Mouse (Mus musculus) spleen, adult 10 weeks (tissue): Measurements from ENCODE around the gene Ppfia1. TPM values are rescaled to one million over a fixed set of nuclear protein-coding genes. Genes with fewer than 3 reads are reported as not detected.

Source experiments
- polyA plus RNA-seq: library from polyadenylated mRNA; stranded (reverse); fragments of 350-450 nt; fragmentation: Illumina TruSeq; extraction: RNeasy Lipid Tissue Mini Kit (QIAGEN cat#74804); gene quantifications from one replicate; pipeline ENCODE4 v1.2.3, GENCODE M21; 2015; ENCODE audit warnings: low replicate concordance; ENCODE audit not compliant: insufficient read depth

The Ppfia1 gene
- polyA plus RNA-seq: 60.1 TPM

DNA sequence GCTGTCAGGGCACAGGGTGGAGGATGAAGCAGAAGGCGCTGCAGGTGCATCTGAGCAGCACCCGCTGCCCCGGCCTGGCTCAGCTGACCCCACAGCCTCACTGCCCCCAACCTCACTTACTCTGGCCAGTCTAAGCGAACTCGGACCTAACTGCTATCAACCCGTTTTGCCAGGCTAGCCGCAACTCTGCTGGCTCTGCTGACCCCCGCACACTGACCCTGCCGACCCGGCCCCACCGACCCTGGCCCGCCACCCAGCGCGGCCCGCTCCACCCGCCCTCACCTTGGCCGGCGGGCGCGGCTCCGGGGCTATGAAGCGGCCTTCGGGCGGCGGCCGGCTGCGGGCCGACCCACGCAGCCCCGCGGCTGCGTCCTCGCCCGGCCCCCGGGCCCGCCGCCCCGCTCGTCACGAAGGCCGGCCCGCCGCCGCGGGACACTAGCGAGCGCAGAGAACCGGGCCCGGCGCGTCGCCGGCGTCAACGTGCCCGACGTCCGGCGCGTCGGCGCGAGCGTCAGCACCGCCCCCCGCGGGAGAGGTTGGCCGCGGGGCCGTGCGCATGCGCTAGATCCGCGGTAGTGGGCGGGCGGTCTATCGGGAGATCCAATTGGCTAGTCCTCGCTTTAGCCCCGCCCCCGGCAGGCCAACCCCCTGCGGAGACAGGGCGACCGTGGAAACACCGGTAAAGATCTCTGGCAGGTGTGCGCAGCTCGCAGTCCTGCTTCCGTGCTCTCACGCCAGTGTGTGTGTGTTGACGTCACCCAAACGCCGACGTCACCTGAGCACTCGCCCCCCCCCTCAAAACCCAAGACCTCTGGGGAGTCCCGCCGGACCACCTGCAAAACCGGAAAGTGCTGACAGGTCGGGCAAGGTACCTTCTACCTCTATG is at the start of gene Ppfia1:
TSS of gene Ppfia1 (minus strand) at position 493 of the 886 bp plus-strand sequence.

DNA sequence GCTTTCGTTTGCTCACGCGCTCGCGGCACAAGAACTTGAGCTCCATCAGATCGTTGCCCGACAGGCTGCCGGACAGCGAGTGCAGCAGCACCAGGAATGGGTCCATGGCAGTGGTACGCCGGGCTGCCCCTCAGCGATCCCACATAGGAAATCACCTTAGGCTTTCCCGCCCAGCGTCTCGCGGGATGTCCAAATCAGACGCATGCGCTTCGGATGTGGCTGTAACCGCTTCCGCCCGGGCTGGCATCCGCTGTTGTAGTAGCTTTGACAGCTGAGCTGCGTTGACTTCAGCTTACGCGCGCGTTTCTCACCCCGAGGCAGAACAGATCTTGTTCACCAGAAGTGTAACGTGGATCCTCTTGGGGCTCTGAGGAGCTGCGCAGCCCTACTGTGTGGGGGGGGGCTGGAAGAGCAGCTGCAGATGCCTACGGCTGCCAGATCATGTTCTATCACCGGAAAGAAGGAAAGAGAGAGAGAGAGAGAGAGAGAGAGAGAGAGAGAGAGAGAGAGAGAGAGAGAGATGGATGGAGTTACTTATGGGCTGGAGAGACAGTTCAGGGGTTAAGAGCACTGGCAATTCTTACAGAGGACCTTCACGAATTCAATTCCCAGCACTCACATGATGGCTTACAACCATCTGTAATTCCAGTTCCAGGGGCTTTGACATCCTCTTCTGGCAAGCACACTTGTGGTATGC is 28.9 kb upstream of the Ppfia1 start, which contains the start of gene Fadd:
TSS of gene Fadd (minus strand) at position 180 of the 697 bp plus-strand sequence.

DNA sequence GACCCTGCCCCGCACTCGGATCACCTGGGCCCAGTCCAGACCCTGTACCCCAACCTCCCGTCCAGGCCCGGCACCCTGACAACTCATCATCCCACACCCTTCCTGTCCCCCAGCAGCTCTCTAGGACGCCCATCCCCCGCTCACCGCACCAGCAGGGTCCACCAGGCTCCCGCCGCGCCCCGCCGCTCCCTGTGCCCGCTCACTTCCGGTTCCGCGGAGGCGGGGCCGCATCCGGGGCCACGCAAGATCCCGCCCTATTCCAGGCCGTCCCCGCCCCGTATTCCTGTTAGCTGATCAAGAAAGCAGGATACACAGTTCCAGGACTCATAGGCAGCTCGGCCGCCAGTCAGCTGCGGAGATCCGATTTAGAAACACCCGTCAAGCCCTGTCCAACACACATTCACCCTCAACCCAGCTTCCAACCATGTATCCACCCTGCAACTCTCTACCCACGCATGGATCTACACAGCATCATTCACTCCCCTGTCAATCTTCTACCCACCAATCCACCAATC is 82.9 kb downstream of the Ppfia1 start, which contains the start of gene Cttn:
TSS of gene Cttn (minus strand) at position 465 of the 515 bp plus-strand sequence.

Other genes with a start within 250 kb of the Ppfia1 start
- 14.6 TPM for gene Cttn, start 82.7 kb downstream of the Ppfia1 start, polyA plus RNA-seq
- 7.7 TPM for gene Fadd, start 28.7 kb upstream of the Ppfia1 start, polyA plus RNA-seq
- gene Ano1, start 198.2 kb upstream of the Ppfia1 start, polyA plus RNA-seq: 7.7 TPM